Mouse (Mus musculus) myocyte (in vitro differentiated cells): ENCODE data around the gene Pkd1l2.

ENCODE experiments used
- POLR2AphosphoS2 ChIP-seq: IDR thresholded peaks from one replicate; pipeline ENCODE4 v1.6.1; 2011; ENCODE audit warnings: low read depth, control low read depth; ENCODE audit not compliant: insufficient read length
- USF1 ChIP-seq: IDR thresholded peaks from one replicate; pipeline ENCODE4 v1.6.1; 2011; ENCODE audit warnings: low read depth, mild to moderate bottlenecking, control low read depth, moderate library complexity

DNA sequence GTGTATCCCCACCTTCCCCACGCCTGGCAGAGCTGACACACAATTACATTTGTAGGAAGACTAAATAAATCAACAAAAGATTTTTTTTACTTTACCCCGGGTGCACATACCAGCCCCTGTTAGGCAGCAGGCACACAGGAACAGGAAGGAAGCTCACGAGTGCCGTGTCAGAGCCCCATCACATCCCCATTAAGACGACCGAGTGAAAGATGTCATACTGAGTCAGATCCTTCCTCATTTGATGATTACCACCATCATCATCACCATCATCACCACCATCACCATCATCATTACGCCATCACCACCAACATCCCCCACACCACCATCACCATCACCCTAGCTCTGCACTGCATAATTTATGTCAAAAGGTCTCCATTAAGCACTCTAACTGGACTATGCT is 15.3 kb downstream of the Pkd1l2 start:
- TF ChIP-seq POLR2AphosphoS2 (no peak), USF1 (no peak)
